Mouse (Mus musculus): ENCODE data around the gene Igf2bp3. TPM values are rescaled to one million over a fixed set of nuclear protein-coding genes. Genes with fewer than 3 reads are reported as not detected.
A peak's percentile ranks its signal among the peaks of the same experiment; 100 is the strongest.
"Not testable (repeated sequence)": the region's sequence is repeated elsewhere in the genome, so short reads cannot be mapped to it uniquely, and the experiment has no call there.

The Igf2bp3 gene
- 83.1 and 96.8 TPM in 2 replicates for polyA plus RNA-seq (2015; fragmentation: Nextera tagmentation; extraction: Ambion mirVana)

GRCm38 (mm10) chr6:49214928-49215747, at the start of gene Igf2bp3:
Gene Igf2bp3, minus strand, starts transcription at chr6:49214957.
- WGBS = under 1% methylated on average over 68 of the region's 68 CpGs
- peak; percentile 84 for ATAC-seq
- Histone ChIP-seq H3K4me1 (replicated peaks) (peaks cover 23% of the 10 kb centered on the region), H3K27me3 (replicated peaks) (no peaks in the 10 kb centered on the region), H3K27ac (peak within 1 kb of the TSS; percentile 98), H3K9me3 (no peaks in the 10 kb centered on the region), H3K36me3 (no peaks in the 10 kb centered on the region), H3K4me2 (replicated peaks) (peak within 1 kb of the TSS; percentile 82), H3K4me3 (replicated peaks) (peak within 1 kb of the TSS; percentile 94), H3K9ac (peak within 1 kb of the TSS; percentile 96)

GRCm38 (mm10) chr6:49264446-49264845, 49.7 kb upstream of the Igf2bp3 start:
- H3K27me3 ChIP-seq (replicated peaks); H3K9me3 ChIP-seq; H3K9ac ChIP-seq; H3K4me3 ChIP-seq (replicated peaks); ATAC-seq; H3K27ac ChIP-seq; H3K36me3 ChIP-seq: not testable (repeated sequence)
- peaks cover 11% of the 10 kb centered on the region; the same call in 1 of the 2 replicates for H3K4me1 ChIP-seq (replicated peaks)
- H3K4me2 ChIP-seq (replicated peaks) = peak overlapping the region; percentile 61; the same call in 1 of the 2 replicates
- 81% methylated on average over 7 of the region's 7 CpGs for WGBS

GRCm38 (mm10) chr6:49263847-49264243, 49.1 kb upstream of the Igf2bp3 start, which contains the start of gene Tra2a:
Gene Tra2a, minus strand, starts transcription at chr6:49264033.
- peak; percentile 96 for ATAC-seq
- peaks cover 16% of the 10 kb centered on the region; the same call in 1 of the 2 replicates for H3K4me1 ChIP-seq (replicated peaks)

GRCm38 (mm10) chr6:49263081-49263846, 48.5 kb upstream of the Igf2bp3 start:
- H3K4me3 ChIP-seq (replicated peaks) = peak overlapping the region; percentile 82
- WGBS = under 1% methylated on average over 70 of the region's 71 CpGs
- ATAC-seq = peak; percentile 81
- H3K9ac ChIP-seq = peak overlapping the region; percentile 100
- H3K27ac ChIP-seq = peak overlapping the region; percentile 98
- peaks cover 19% of the 10 kb centered on the region; the same call in 1 of the 2 replicates for H3K4me1 ChIP-seq (replicated peaks)
- no peaks in the 10 kb centered on the region for H3K27me3 ChIP-seq (replicated peaks)
- H3K36me3 ChIP-seq = no peaks in the 10 kb centered on the region
- H3K4me2 ChIP-seq (replicated peaks) = peak overlapping the region; percentile 61
- no peaks in the 10 kb centered on the region for H3K9me3 ChIP-seq

More at GRCm38 (mm10) chr6:49263847-49264243, 49.1 kb upstream of the Igf2bp3 start, which contains the start of gene Tra2a:
- Histone ChIP-seq H3K4me3 (replicated peaks) (peak within 1 kb of the TSS; percentile 82), H3K27me3 (replicated peaks) (no peaks in the 10 kb centered on the region), H3K36me3 (no peaks in the 10 kb centered on the region), H3K9ac (peak within 1 kb of the TSS; percentile 100), H3K9me3 (no peaks in the 10 kb centered on the region), H3K27ac (peak within 1 kb of the TSS; percentile 98), H3K4me2 (replicated peaks) (peak within 1 kb of the TSS; percentile 61)
- WGBS = under 1% methylated on average over 39 of the region's 39 CpGs

GRCm38 (mm10) chr6:49262421-49262820, 47.7 kb upstream of the Igf2bp3 start:
- ATAC-seq = no peak
- H3K27me3 ChIP-seq (replicated peaks) = no peaks in the 10 kb centered on the region
- H3K9ac ChIP-seq = peak overlapping the region; percentile 100
- no peak overlapping the region for H3K27ac ChIP-seq
- under 1% methylated on average over 9 of the region's 9 CpGs for WGBS
- no peaks in the 10 kb centered on the region for H3K9me3 ChIP-seq
- peak overlapping the region; percentile 61 for H3K4me2 ChIP-seq (replicated peaks)
- peaks cover 19% of the 10 kb centered on the region; the same call in 1 of the 2 replicates for H3K4me1 ChIP-seq (replicated peaks)
- H3K36me3 ChIP-seq = no peaks in the 10 kb centered on the region
- H3K4me3 ChIP-seq (replicated peaks) = peak overlapping the region; percentile 82

GRCm38 (mm10) chr6:49259711-49260110, 45.0 kb upstream of the Igf2bp3 start:
- no peak for ATAC-seq
- Histone ChIP-seq H3K4me2 (replicated peaks) (peak overlapping the region; percentile 30), H3K27me3 (replicated peaks) (no peaks in the 10 kb centered on the region), H3K4me1 (replicated peaks) (peaks cover 19% of the 10 kb centered on the region; the same call in 1 of the 2 replicates), H3K36me3 (no peaks in the 10 kb centered on the region), H3K4me3 (replicated peaks) (no peak overlapping the region), H3K9me3 (no peaks in the 10 kb centered on the region), H3K27ac (no peak overlapping the region), H3K9ac (no peak overlapping the region)
- WGBS = 26% methylated on average over 5 of the region's 5 CpGs

GRCm38 (mm10) chr6:49257880-49258279, 43.1 kb upstream of the Igf2bp3 start:
- 0 out of 2 replicates have a peak, but pooled peaks have one; percentile 16 for ATAC-seq
- no peaks in the 10 kb centered on the region for H3K27me3 ChIP-seq (replicated peaks)
- H3K9me3 ChIP-seq = no peaks in the 10 kb centered on the region
- WGBS = 74% methylated on average over 2 of the region's 2 CpGs
- H3K4me3 ChIP-seq (replicated peaks) = no peak overlapping the region
- H3K9ac ChIP-seq = no peak overlapping the region
- no peak overlapping the region for H3K27ac ChIP-seq
- peaks cover 19% of the 10 kb centered on the region; the same call in 1 of the 2 replicates for H3K4me1 ChIP-seq (replicated peaks)
- H3K4me2 ChIP-seq (replicated peaks) = no peak overlapping the region
- H3K36me3 ChIP-seq = no peaks in the 10 kb centered on the region

- Histone ChIP-seq H3K4me1 (replicated peaks) (no peaks in the 10 kb centered on the region), H3K27me3 (replicated peaks) (no peaks in the 10 kb centered on the region), H3K27ac (no peak overlapping the region), H3K4me3 (replicated peaks) (no peak overlapping the region), H3K36me3 (peaks cover 19% of the 10 kb centered on the region), H3K4me2 (replicated peaks) (no peak overlapping the region), H3K9ac (no peak overlapping the region), H3K9me3 (no peaks in the 10 kb centered on the region)
- 86% methylated on average over 8 of the region's 8 CpGs for WGBS
- ATAC-seq = no peak
Observed at GRCm38 (mm10) chr6:49252207-49252606, 37.5 kb upstream of the Igf2bp3 start.

GRCm38 (mm10) chr6:49251199-49251598, 36.4 kb upstream of the Igf2bp3 start:
- Histone ChIP-seq H3K27ac (no peak overlapping the region), H3K4me3 (replicated peaks) (no peak overlapping the region), H3K27me3 (replicated peaks) (no peaks in the 10 kb centered on the region), H3K36me3 (peaks cover 22% of the 10 kb centered on the region), H3K4me2 (replicated peaks) (no peak overlapping the region), H3K4me1 (replicated peaks) (no peaks in the 10 kb centered on the region), H3K9ac (no peak overlapping the region), H3K9me3 (no peaks in the 10 kb centered on the region)
- WGBS = 100% methylated on average over 2 of the region's 2 CpGs
- ATAC-seq = no peak

- no peak overlapping the region for H3K4me3 ChIP-seq (replicated peaks)
- 0 out of 2 replicates have a peak, but pooled peaks have one; percentile 25 for ATAC-seq
- H3K4me1 ChIP-seq (replicated peaks) = no peaks in the 10 kb centered on the region
- no peaks in the 10 kb centered on the region for H3K27me3 ChIP-seq (replicated peaks)
- H3K9ac ChIP-seq = no peak overlapping the region
- H3K27ac ChIP-seq = no peak overlapping the region
- WGBS = 52% methylated on average over 2 of the region's 2 CpGs
- no peak overlapping the region for H3K4me2 ChIP-seq (replicated peaks)
- no peaks in the 10 kb centered on the region for H3K9me3 ChIP-seq
- peaks cover 33% of the 10 kb centered on the region for H3K36me3 ChIP-seq
Observed at GRCm38 (mm10) chr6:49247246-49247645, 32.5 kb upstream of the Igf2bp3 start.

- Histone ChIP-seq H3K9ac (no peak overlapping the region), H3K4me3 (replicated peaks) (no peak overlapping the region), H3K36me3 (peaks cover 16% of the 10 kb centered on the region), H3K27me3 (replicated peaks) (no peaks in the 10 kb centered on the region), H3K4me2 (replicated peaks) (no peak overlapping the region), H3K9me3 (no peaks in the 10 kb centered on the region), H3K4me1 (replicated peaks) (no peaks in the 10 kb centered on the region), H3K27ac (no peak overlapping the region)
- no peak for ATAC-seq
- 86% methylated on average over 1 of the region's 1 CpGs for WGBS
Observed at GRCm38 (mm10) chr6:49242331-49242730, 27.6 kb upstream of the Igf2bp3 start.

- peaks cover 14% of the 10 kb centered on the region for H3K36me3 ChIP-seq
- no peaks in the 10 kb centered on the region for H3K27me3 ChIP-seq (replicated peaks)
- ATAC-seq = no peak
- WGBS = 100% methylated on average over 1 of the region's 1 CpGs
- H3K4me1 ChIP-seq (replicated peaks) = no peaks in the 10 kb centered on the region
- H3K27ac ChIP-seq = no peak overlapping the region
- H3K9ac ChIP-seq = no peak overlapping the region
- no peak overlapping the region for H3K4me3 ChIP-seq (replicated peaks)
- no peak overlapping the region for H3K4me2 ChIP-seq (replicated peaks)
- no peaks in the 10 kb centered on the region for H3K9me3 ChIP-seq
Observed at GRCm38 (mm10) chr6:49241562-49241961, 26.8 kb upstream of the Igf2bp3 start.

Data from intestine, embryonic 15.5 days (tissue).